Mouse (Mus musculus) erythroblast, embryonic 14.5 days (primary cell): ENCODE data around the gene Fam168a.

ENCODE experiments used
- GATA1 ChIP-seq: IDR thresholded peaks from 2 replicates; pipeline ENCODE4 v1.6.1; 2012; ENCODE audit warnings: low read length, inconsistent platforms, mixed read lengths
- TAL1 ChIP-seq: IDR thresholded peaks from 3 replicates; pipeline ENCODE4 v1.6.1; 2012; ENCODE audit warnings: low read length, inconsistent platforms, mixed read lengths

GRCm38 (mm10) chr7:100658093-100658578 lies 48.3 kb upstream of the Fam168a start:
- TF ChIP-seq GATA1 (no peak), TAL1 (no peak)
